Mouse (Mus musculus) myocyte (in vitro differentiated cells): ENCODE measurements around the gene Liph. TPM values are rescaled to one million over a fixed set of nuclear protein-coding genes. Genes with fewer than 3 reads are reported as not detected.
A peak's percentile ranks its signal among the peaks of the same experiment; 100 is the strongest.

Source experiments
- H3K27me3 ChIP-seq: one replicate; pipeline ENCODE4 v1.6.1; 2011; ENCODE audit not compliant: control insufficient read depth, insufficient read depth, insufficient read length
- H3K36me3 ChIP-seq: one replicate; pipeline ENCODE4 v1.6.1; 2011; ENCODE audit not compliant: control insufficient read depth, insufficient read depth
- H3K4me2 ChIP-seq: one replicate; pipeline ENCODE4 v1.6.1; 2011; ENCODE audit warnings: low read depth, control low read depth
- H3K4me3 ChIP-seq: one replicate; pipeline ENCODE4 v1.5.1; 2011; ENCODE audit warnings: mild to moderate bottlenecking, control low read depth, moderate library complexity
- H3K79me2 ChIP-seq: one replicate; pipeline ENCODE4 v1.6.1; 2011; ENCODE audit not compliant: control insufficient read depth, insufficient read depth
- H3ac ChIP-seq: one replicate; pipeline ENCODE4 v1.6.1; 2011; ENCODE audit not compliant: control insufficient read depth, insufficient read length
- CEBPB ChIP-seq: IDR thresholded peaks from 2 replicates; pipeline ENCODE4 v1.6.1; 2011; ENCODE audit warnings: mild to moderate bottlenecking, moderate library complexity; ENCODE audit not compliant: poor library complexity, insufficient read depth, severe bottlenecking
- E2F4 ChIP-seq: IDR thresholded peaks from one replicate; pipeline ENCODE4 v1.6.1; 2011; ENCODE audit warnings: mild to moderate bottlenecking, control low read depth, moderate library complexity; ENCODE audit not compliant: insufficient read depth
- MAX ChIP-seq: IDR thresholded peaks from one replicate; pipeline ENCODE4 v1.6.1; 2011; ENCODE audit warnings: low read depth, mild to moderate bottlenecking, control low read depth
- MYOD1 ChIP-seq, 3 experiments: IDR thresholded peaks; one replicate each; pipeline ENCODE4 v1.6.1; 2011; ENCODE audit warnings: control low read depth in 2 of 3, low read depth in 2 of 3, mild to moderate bottlenecking in 2 of 3, moderate library complexity in 1 of 3; ENCODE audit not compliant: insufficient read length in 2 of 3, control insufficient read depth in 1 of 3
- MYOG ChIP-seq, 3 experiments: IDR thresholded peaks; one replicate each; pipeline ENCODE4 v1.6.1; 2011; ENCODE audit warnings: control low read depth in 2 of 3, low read depth in 2 of 3, mild to moderate bottlenecking in 2 of 3; ENCODE audit not compliant: insufficient read length in 2 of 3, control insufficient read depth in 1 of 3, insufficient read depth in 1 of 3
- POLR2A ChIP-seq: IDR thresholded peaks from one replicate; pipeline ENCODE4 v1.6.1; 2011; ENCODE audit warnings: low read depth, mild to moderate bottlenecking, control low read depth, moderate library complexity; ENCODE audit not compliant: insufficient read length
- POLR2AphosphoS2 ChIP-seq: IDR thresholded peaks from one replicate; pipeline ENCODE4 v1.6.1; 2011; ENCODE audit warnings: low read depth, control low read depth; ENCODE audit not compliant: insufficient read length
- REST ChIP-seq: IDR thresholded peaks from one replicate; pipeline ENCODE4 v1.6.1; 2011; ENCODE audit warnings: mild to moderate bottlenecking, control low read depth, moderate library complexity; ENCODE audit not compliant: insufficient read depth, insufficient read length
- SRF ChIP-seq: IDR thresholded peaks from one replicate; pipeline ENCODE4 v1.6.1; 2011; ENCODE audit warnings: low read depth; ENCODE audit not compliant: control insufficient read depth, insufficient read length
- TCF12 ChIP-seq: IDR thresholded peaks from one replicate; pipeline ENCODE4 v1.6.1; 2011; ENCODE audit warnings: mild to moderate bottlenecking, control low read depth; ENCODE audit not compliant: poor library complexity, insufficient read depth, severe bottlenecking
- TCF3 ChIP-seq: IDR thresholded peaks from one replicate; pipeline ENCODE4 v1.6.1; 2011; ENCODE audit warnings: low read depth, control low read depth; ENCODE audit not compliant: insufficient read length
- USF1 ChIP-seq: IDR thresholded peaks from one replicate; pipeline ENCODE4 v1.6.1; 2011; ENCODE audit warnings: low read depth, mild to moderate bottlenecking, control low read depth, moderate library complexity
- polyA plus RNA-seq: library from polyadenylated mRNA; unstranded; fragments of >200 nt; fragmentation: generic; extraction: Trizol; gene quantifications from one replicate; pipeline ENCODE4 v1.2.1, GENCODE M21; 2012; ENCODE audit warnings: missing spikeins

Gene Liph
- polyA plus RNA-seq, 1 experiment, result 0.04 TPM

DNA sequence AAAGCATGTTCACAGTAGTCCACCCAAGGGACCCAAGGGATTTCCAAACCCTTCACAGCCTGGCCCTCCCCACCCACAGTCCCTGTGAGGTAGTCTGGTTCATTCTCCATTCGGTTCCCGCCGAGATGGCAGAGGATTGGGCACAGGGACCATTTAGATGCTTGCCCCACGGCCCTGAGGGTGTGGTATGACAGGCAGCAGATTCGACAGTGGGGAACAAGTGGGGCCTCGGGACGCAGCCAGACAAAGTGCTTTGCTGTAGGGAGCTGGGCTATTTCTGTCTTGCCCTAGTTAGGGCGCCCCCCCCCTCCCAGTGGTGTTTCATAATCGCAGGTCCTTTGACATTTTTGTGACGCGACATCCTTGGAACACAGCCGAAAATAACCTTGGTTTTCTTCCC lies 39.9 kb downstream of the Liph start:
- H3K4me3 ChIP-seq, result no peak overlapping the region
- H3K79me2 ChIP-seq, result no peaks in the 10 kb centered on the region
- no peak for TF ChIP-seq MYOG (IDR thresholded peaks at IDR 0.05; ENCODE audit: control insufficient read depth in 1 of 3, insufficient read depth in 1 of 3, insufficient read length in 2 of 3, low read depth in 2 of 3)
- no peak for TF ChIP-seq TCF12
- no peak for TF ChIP-seq TCF3
- TF ChIP-seq USF1, result no peak
- no peak for TF ChIP-seq SRF
- TF ChIP-seq MYOD1 (IDR thresholded peaks at IDR 0.05; ENCODE audit: control insufficient read depth in 1 of 3, insufficient read length in 2 of 3, low read depth in 2 of 3), result no peak
- TF ChIP-seq MAX, result no peak
- TF ChIP-seq REST, result no peak
- no peak for TF ChIP-seq POLR2A
- no peak for TF ChIP-seq POLR2AphosphoS2
- no peak for TF ChIP-seq CEBPB
- TF ChIP-seq E2F4, result no peak
- H3K4me2 ChIP-seq, result no peak overlapping the region
- no peaks in the 10 kb centered on the region for H3K36me3 ChIP-seq
- no peaks in the 10 kb centered on the region for H3K27me3 ChIP-seq
- H3ac ChIP-seq, result no peak overlapping the region

DNA sequence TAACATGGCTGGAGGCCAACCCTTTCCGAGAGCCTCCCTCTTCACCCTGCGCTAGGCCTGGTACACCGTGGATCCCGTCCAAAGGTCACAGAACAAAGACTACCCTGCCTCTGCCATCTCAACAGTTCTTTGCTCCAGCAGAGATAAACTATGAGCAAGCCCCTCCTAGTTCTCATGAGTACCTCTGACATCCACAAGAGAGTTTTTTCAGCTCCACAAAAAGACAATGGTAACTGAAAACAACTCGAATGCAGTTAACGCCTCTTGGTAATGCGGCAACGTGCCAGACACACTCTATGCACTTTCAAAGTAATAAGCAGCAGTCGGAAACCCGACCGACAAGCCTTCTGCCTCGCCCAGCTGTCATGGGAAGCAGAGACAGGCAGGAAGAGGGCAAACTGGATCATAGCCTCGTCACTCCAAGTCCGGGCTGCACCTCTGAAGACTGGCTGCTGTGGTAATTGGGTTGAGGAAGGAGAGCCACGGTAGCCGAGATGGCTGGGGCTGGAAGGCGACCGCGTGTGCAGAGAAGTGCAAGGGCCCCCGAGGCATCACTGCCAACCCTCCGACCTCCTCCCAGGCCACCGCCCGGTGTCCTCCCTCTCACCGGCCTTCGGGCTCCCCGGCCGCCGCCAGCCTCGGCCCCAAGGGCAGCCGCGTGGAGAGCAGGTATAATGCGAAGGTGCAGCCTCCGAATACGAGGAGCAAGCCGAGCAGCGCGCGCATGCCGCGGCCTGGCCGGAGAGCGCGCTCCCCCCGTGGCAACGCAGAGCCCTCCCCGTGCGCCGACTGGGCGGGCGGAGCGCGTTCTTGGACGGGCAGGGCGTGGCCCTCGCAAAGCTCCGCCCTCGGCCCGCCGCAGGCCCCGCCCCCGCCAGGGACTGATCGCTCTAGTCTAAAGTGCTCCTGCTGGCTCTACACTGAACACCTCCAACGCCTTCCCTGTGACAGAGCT lies 48.4 kb downstream of the Liph start, which contains the start of gene Tmem41a:
TSS of gene Tmem41a (minus strand) at position 792 of the 955 bp plus-strand sequence.
- H3K36me3 ChIP-seq, result no peaks in the 10 kb centered on the region
- H3K27me3 ChIP-seq, result no peaks in the 10 kb centered on the region
- peak within 1 kb of the TSS; percentile 46 for H3K4me3 ChIP-seq
- peak within 1 kb of the TSS; percentile 10 for H3ac ChIP-seq
- H3K4me2 ChIP-seq, result peak within 1 kb of the TSS; percentile 87
- no peaks in the 10 kb centered on the region for H3K79me2 ChIP-seq
- no peak for TF ChIP-seq REST
- TF ChIP-seq MYOD1 (IDR thresholded peaks at IDR 0.05; ENCODE audit: control insufficient read depth in 1 of 3, insufficient read length in 2 of 3, low read depth in 2 of 3), result peak in 1 of 3 experiments; percentile 30
- peak; percentile 93 for TF ChIP-seq POLR2AphosphoS2
- no peak for TF ChIP-seq TCF3
- no peak for TF ChIP-seq CEBPB
- peak; percentile 98 for TF ChIP-seq POLR2A
- no peak for TF ChIP-seq E2F4
- TF ChIP-seq SRF, result no peak
- peak in 2 of 3 experiments; percentile 16 to 51 for TF ChIP-seq MYOG (IDR thresholded peaks at IDR 0.05; ENCODE audit: control insufficient read depth in 1 of 3, insufficient read depth in 1 of 3, insufficient read length in 2 of 3, low read depth in 2 of 3)

DNA sequence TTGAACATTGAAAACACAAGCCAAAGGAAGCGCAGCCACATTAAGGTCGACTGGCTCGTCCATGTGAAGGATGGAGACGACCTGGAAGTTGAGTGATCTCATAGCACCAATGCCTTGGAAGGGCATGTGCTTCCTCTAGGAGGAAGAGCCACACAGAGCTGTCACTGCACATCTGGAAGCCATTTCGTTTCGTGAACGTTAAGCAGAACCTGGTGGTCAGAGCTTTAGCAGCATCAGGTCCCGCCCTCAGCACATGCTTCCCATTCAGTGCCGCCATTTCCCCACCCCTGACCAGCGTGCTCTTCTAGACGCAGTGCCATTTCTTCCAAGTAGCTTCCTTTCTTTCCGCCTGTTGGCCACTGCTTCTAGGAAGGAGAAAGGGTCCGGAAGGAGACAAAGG lies 67.0 kb downstream of the Liph start:
- no peak overlapping the region for H3K4me3 ChIP-seq
- H3ac ChIP-seq, result no peak overlapping the region
- no peaks in the 10 kb centered on the region for H3K79me2 ChIP-seq
- H3K4me2 ChIP-seq, result no peak overlapping the region
- H3K36me3 ChIP-seq, result no peaks in the 10 kb centered on the region
- TF ChIP-seq REST, result no peak
- TF ChIP-seq MYOD1 (IDR thresholded peaks at IDR 0.05; ENCODE audit: control insufficient read depth in 1 of 3, insufficient read length in 2 of 3, low read depth in 2 of 3), result no peak
- TF ChIP-seq SRF, result no peak
- TF ChIP-seq MAX, result no peak
- TF ChIP-seq POLR2A, result no peak
- no peak for TF ChIP-seq POLR2AphosphoS2
- TF ChIP-seq MYOG (IDR thresholded peaks at IDR 0.05; ENCODE audit: control insufficient read depth in 1 of 3, insufficient read depth in 1 of 3, insufficient read length in 2 of 3, low read depth in 2 of 3), result no peak
- no peak for TF ChIP-seq TCF3
- H3K27me3 ChIP-seq, result no peaks in the 10 kb centered on the region

DNA sequence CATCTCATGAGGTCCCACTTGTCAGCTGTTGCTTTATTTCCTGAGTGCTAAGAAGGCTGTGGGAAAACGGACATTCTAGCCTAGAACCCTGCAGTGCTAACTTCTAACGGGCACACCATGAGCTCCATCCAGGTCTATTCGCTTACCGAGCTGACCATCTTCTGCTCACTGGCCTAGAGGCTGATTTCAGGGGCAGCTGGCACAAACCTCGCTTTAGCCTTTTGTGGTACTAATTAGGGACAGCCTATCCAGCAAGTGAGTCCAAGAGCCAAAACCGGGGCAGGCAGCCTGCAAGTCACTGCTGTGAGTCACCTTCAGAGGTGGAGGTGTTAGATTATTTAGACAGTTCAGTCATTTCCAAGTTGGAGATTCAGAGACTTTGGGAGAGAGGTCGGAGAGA lies 78.8 kb downstream of the Liph start:
- TF ChIP-seq CEBPB, result no peak
- TF ChIP-seq REST, result no peak
- no peak for TF ChIP-seq USF1
- no peak for TF ChIP-seq TCF12
- TF ChIP-seq TCF3, result no peak
- TF ChIP-seq POLR2AphosphoS2, result no peak
- TF ChIP-seq SRF, result no peak
- no peak for TF ChIP-seq POLR2A
- no peak for TF ChIP-seq E2F4
- no peak for TF ChIP-seq MYOD1 (IDR thresholded peaks at IDR 0.05; ENCODE audit: control insufficient read depth in 1 of 3, insufficient read length in 2 of 3, low read depth in 2 of 3)
- TF ChIP-seq MAX, result no peak
- no peak for TF ChIP-seq MYOG (IDR thresholded peaks at IDR 0.05; ENCODE audit: control insufficient read depth in 1 of 3, insufficient read depth in 1 of 3, insufficient read length in 2 of 3, low read depth in 2 of 3)
- no peaks in the 10 kb centered on the region for H3K79me2 ChIP-seq
- H3K4me3 ChIP-seq, result no peak overlapping the region
- no peaks in the 10 kb centered on the region for H3K36me3 ChIP-seq
- H3ac ChIP-seq, result no peak overlapping the region
- H3K27me3 ChIP-seq, result no peaks in the 10 kb centered on the region
- H3K4me2 ChIP-seq, result no peak overlapping the region
